Mouse (Mus musculus) small intestine, adult 10 weeks (tissue): ENCODE data around the gene Esd. TPM values are rescaled to one million over a fixed set of nuclear protein-coding genes. Genes with fewer than 3 reads are reported as not detected.

Experiments
- polyA plus RNA-seq: library from polyadenylated mRNA; stranded (reverse); fragments of 350-450 nt; fragmentation: Illumina TruSeq; extraction: RNeasy Lipid Tissue Mini Kit (QIAGEN cat#74804); gene quantifications from one replicate; pipeline ENCODE4 v1.2.3, GENCODE M21; 2014; ENCODE audit warnings: low replicate concordance

Gene Esd
- 452 TPM for polyA plus RNA-seq

DNA sequence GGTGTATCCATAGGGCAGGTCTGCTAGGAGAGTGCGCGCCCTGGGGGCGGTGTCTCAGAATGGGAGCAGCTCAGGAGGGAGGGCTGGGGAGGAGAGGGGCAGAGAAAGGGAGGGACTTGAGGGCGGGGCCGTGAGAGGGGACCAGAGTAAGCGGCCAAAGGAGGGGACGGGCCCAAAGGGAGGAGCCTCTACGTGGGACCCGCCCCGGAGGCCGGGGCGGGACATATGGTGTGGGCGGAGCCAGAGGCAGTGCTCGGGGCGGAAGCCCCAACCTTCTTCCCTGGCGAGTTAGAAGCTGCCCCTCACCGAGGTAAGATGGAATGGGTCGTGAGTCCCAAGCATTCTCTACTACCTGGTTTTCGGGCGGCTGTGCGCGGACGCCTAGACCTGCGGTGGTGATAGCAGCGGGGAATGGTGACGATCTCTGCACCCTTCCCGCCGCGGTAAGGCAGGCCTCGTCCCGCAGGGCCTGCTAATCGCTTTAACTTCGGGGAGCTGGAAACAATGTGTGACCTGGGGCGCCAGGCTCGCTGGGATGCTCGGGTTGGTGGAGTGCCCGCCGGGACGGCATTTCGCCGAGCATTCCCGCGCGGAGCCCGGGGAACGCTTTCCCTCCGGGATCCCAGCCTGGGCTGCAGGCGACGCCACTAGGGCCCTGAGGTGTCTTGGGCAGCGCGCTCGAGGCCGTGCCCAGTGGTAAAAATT lies at the start of gene Esd:
Gene Esd, plus strand, starts transcription at position 219 of the 705 bp plus-strand sequence.

Other genes with a start within 250 kb of the Esd start
- gene Htr2a, start 91.5 kb upstream of the Esd start, polyA plus RNA-seq, result 0.26 TPM
- gene Lrch1, start 215.6 kb downstream of the Esd start, polyA plus RNA-seq, result 11.0 TPM